Mouse (Mus musculus) stomach, postnatal 0 days (tissue): ENCODE data around the gene Mapkapk3.

Experiments used
- CTCF ChIP-seq: IDR thresholded peaks from 2 replicates; pipeline ENCODE4 v1.5.1; 2016; ENCODE audit warnings: antibody characterized with exemption, low read depth, mild to moderate bottlenecking, moderate library complexity
- EP300 ChIP-seq: optimal IDR thresholded peaks from 2 replicates; pipeline ENCODE3; 2016; ENCODE audit warnings: antibody characterized with exemption

- TF ChIP-seq EP300 (no peak), CTCF (no peak)
These were observed 12.1 kb downstream of the Mapkapk3 start for GRCm38 (mm10) chr9:107277603-107278002.
